Mouse (Mus musculus): ENCODE data around the gene Muc13.

GRCm38 (mm10) chr16:33765477-33765876, 28.4 kb upstream of the Muc13 start:
- TF ChIP-seq GATA1 (IDR thresholded peaks at IDR 0.05; ENCODE audit: borderline replicate concordance, low read length) (no peak), FLI1 (IDR thresholded peaks at IDR 0.05; ENCODE audit: low read length) (no peak)
